Mouse (Mus musculus) heart, adult 18-20 months (tissue): Measurements from ENCODE around the gene Arpc5l. TPM values are rescaled to one million over a fixed set of nuclear protein-coding genes. Genes with fewer than 3 reads are reported as not detected.

Experiments used
- total RNA-seq, 2 experiments: library from RNA; stranded (reverse); gene quantifications; 2 replicates each; pipeline ENCODE4 v1.2.3; 2021

Gene Arpc5l
- total RNA-seq, 2 experiments from 2014 or later = 96.6 to 115 TPM

Other genes starting within 250 kb of the Arpc5l start
- gene Nr6a1, start 77.7 kb upstream of the Arpc5l start, total RNA-seq = 1 to 10 TPM in 1 of 2 experiments, under 1 TPM in 1; 0.82 to 1.2 TPM
- gene Olfml2a, start 73.4 kb upstream of the Arpc5l start, total RNA-seq = 1 to 10 TPM; 2.9 to 4.8 TPM
- gene Wdr38, start 7.9 kb upstream of the Arpc5l start, total RNA-seq = under 1 TPM in 1 of 2 experiments, not detected in 1; 0.18 TPM
- 100 to 1,000 TPM; 336 to 368 TPM for gene Rpl35, start 276 bp downstream of the Arpc5l start, total RNA-seq
- gene Golga1, start 60.2 kb downstream of the Arpc5l start, total RNA-seq = 10 to 100 TPM; 14.2 to 16.0 TPM
- gene Scai, start 185.4 kb downstream of the Arpc5l start, total RNA-seq = 1 to 10 TPM; 5.0 to 5.1 TPM
- 10 to 100 TPM; 56.3 to 56.5 TPM for gene Ppp6c, start 221.1 kb downstream of the Arpc5l start, total RNA-seq